Mouse (Mus musculus): ENCODE results near the gene Rc3h1. TPM values are rescaled to one million over a fixed set of nuclear protein-coding genes. Genes with fewer than 3 reads are reported as not detected.
"Not testable (repeated sequence)": the region's sequence is repeated elsewhere in the genome, so short reads cannot be mapped to it uniquely, and the experiment has no call there.

Rc3h1 gene
- total and polyA plus RNA-seq, 2 experiments from 2014 or later: 5.9 to 19.0 TPM

DNA sequence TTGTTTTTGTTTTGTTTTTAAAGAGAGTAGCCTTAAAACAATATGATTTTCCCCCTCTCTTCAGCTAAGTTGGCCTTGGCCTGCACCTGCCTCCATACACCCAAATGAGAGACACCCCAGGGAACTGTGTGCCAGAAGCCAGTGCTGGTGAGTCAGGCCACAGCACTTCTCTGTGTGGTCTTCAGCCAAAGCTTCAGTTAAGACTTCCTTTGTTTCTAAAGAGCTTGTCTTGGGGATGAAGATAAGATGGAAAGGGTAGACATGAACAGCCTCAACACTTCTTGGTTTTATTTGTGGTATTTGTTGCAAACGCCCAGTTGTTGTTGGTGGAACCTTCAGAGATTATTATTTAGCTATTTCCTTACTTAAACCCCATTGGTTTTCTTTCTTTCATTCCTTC lies 31.5 kb upstream of the Rc3h1 start:
- Histone ChIP-seq H3K4me2 (ENCODE audit: low read depth, low read length, poor library complexity, severe bottlenecking) (no peak overlapping the region), H3K9me3 (ENCODE audit: low read length) (no peaks in the 10 kb centered on the region), H3K9ac (replicated peaks; ENCODE audit: low read length, poor library complexity, severe bottlenecking) (no peak overlapping the region), H3K27me3 (ENCODE audit: insufficient read depth, low read length) (no peaks in the 10 kb centered on the region), H3K27ac (ENCODE audit: low read depth, low read length) (no peak overlapping the region), H3K4me1 (ENCODE audit: insufficient read depth, low read length) (no peaks in the 10 kb centered on the region), H3K36me3 (ENCODE audit: insufficient read depth, low read length) (no peaks in the 10 kb centered on the region), H3K4me3 (ENCODE audit: low read depth, low read length) (no peak overlapping the region)
- TF ChIP-seq CTCF (IDR thresholded peaks at IDR 0.05): no peak
- 79% methylated on average over 1 of the region's 1 CpGs for WGBS
- DNase-seq (ENCODE audit: low spot score) (no peak), ATAC-seq (ENCODE audit: low FRiP score) (no peak)

DNA sequence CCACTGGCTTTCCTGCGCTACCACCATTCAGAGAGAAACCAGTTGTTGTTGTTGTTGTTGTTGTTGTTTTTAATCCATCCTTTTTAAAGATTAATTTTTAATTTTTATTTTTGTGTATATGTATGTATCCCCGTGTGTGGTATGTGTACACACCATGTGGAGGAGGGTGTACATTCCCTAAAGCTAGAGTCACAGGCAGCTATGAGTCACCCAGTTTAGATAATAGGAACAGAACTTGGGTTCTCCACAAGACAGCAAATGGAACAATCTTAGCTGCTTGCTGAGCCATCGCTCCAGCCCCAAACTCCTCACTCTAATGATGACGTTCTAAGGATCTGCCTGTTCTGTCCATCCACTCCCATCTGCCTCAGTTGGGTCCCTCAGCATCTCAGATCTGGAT lies 29.2 kb upstream of the Rc3h1 start:
- 91% methylated on average over 4 of the region's 4 CpGs for WGBS
- Histone ChIP-seq H3K4me1 (ENCODE audit: insufficient read depth, low read length) (no peaks in the 10 kb centered on the region), H3K36me3 (ENCODE audit: insufficient read depth, low read length) (no peaks in the 10 kb centered on the region), H3K27me3 (ENCODE audit: insufficient read depth, low read length) (no peaks in the 10 kb centered on the region), H3K27ac (ENCODE audit: low read depth, low read length) (no peak overlapping the region), H3K9me3 (ENCODE audit: low read length) (no peaks in the 10 kb centered on the region), H3K4me3 (ENCODE audit: low read depth, low read length) (no peak overlapping the region), H3K9ac (replicated peaks; ENCODE audit: low read length, poor library complexity, severe bottlenecking) (no peak overlapping the region), H3K4me2 (ENCODE audit: low read depth, low read length, poor library complexity, severe bottlenecking) (no peak overlapping the region)
- DNase-seq (ENCODE audit: low spot score) (no peak), ATAC-seq (ENCODE audit: low FRiP score) (no peak)
- TF ChIP-seq CTCF (IDR thresholded peaks at IDR 0.05): no peak

DNA sequence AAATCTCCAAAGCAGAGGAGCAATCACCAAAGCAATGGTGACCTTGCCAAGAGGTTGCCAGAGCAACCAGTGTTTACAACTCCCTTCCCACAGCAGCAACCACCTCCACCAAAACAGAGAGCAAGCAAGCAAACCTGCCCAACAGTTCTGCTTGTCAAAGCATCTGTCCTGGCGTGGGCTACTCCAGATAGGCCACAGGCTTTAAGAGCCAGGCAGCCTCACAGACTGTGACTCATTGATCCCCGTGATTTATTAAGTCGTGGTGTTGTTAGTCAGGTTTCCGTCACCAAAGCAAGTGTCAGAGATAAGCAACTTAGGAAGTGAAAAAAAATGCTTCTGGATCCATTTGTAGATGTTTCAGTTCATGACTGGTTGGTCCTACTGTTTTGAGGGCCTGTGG lies 27.7 kb upstream of the Rc3h1 start:
- ATAC-seq (ENCODE audit: low FRiP score): no peak

GRCm38 (mm10) chr1:160881378-160881777 lies 24.8 kb upstream of the Rc3h1 start:
- DNase-seq (ENCODE audit: low spot score): not testable (repeated sequence)

More for the DNA sequence above, 27.7 kb upstream of the Rc3h1 start:
- Histone ChIP-seq H3K36me3 (ENCODE audit: insufficient read depth, low read length) (no peaks in the 10 kb centered on the region), H3K27me3 (ENCODE audit: insufficient read depth, low read length) (no peaks in the 10 kb centered on the region), H3K4me3 (ENCODE audit: low read depth, low read length) (no peak overlapping the region), H3K9ac (replicated peaks; ENCODE audit: low read length, poor library complexity, severe bottlenecking) (no peak overlapping the region), H3K9me3 (ENCODE audit: low read length) (no peaks in the 10 kb centered on the region), H3K4me1 (ENCODE audit: insufficient read depth, low read length) (no peaks in the 10 kb centered on the region), H3K4me2 (ENCODE audit: low read depth, low read length, poor library complexity, severe bottlenecking) (no peak overlapping the region), H3K27ac (ENCODE audit: low read depth, low read length) (no peak overlapping the region)
- WGBS: 80% methylated on average over 4 of the region's 4 CpGs
- TF ChIP-seq CTCF (IDR thresholded peaks at IDR 0.05): no peak
- DNase-seq (ENCODE audit: low spot score): no peak

DNA sequence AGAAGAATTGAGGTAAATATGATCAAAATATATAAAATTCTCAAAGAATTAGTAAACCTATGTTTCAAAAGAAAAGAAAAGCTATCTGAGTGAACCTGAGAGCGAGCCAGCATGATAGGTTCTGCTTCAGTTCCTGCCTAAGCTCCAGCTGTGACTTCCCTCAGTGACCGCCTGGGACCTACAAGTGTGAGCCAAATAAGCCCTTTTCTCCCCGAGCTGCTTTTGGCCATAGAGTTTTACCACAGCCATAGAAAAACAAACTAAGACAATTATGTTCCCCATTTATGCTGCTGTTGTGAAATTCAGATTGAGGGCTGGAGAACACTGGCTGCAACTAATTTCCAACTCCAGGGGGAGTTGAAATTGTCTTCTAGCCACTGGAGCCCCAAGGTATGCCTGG lies 24.2 kb upstream of the Rc3h1 start:
- no peak overlapping the region for H3K9ac ChIP-seq (replicated peaks; ENCODE audit: low read length, poor library complexity, severe bottlenecking)
- H3K4me1 ChIP-seq (ENCODE audit: insufficient read depth, low read length): no peaks in the 10 kb centered on the region
- WGBS: 49% methylated on average over 3 of the region's 3 CpGs
- H3K9me3 ChIP-seq (ENCODE audit: low read length): no peaks in the 10 kb centered on the region
- no peak overlapping the region for H3K4me3 ChIP-seq (ENCODE audit: low read depth, low read length)
- no peaks in the 10 kb centered on the region for H3K27me3 ChIP-seq (ENCODE audit: insufficient read depth, low read length)
- DNase-seq (ENCODE audit: low spot score): no peak
- H3K27ac ChIP-seq (ENCODE audit: low read depth, low read length): no peak overlapping the region
- no peak for TF ChIP-seq CTCF (IDR thresholded peaks at IDR 0.05)
- ATAC-seq (ENCODE audit: low FRiP score): no peak
- no peaks in the 10 kb centered on the region for H3K36me3 ChIP-seq (ENCODE audit: insufficient read depth, low read length)
- no peak overlapping the region for H3K4me2 ChIP-seq (ENCODE audit: low read depth, low read length, poor library complexity, severe bottlenecking)

More at GRCm38 (mm10) chr1:160881378-160881777, 24.8 kb upstream of the Rc3h1 start:
- not testable (repeated sequence) for H3K9me3 ChIP-seq (ENCODE audit: low read length); H3K27me3 ChIP-seq (ENCODE audit: insufficient read depth, low read length); H3K27ac ChIP-seq (ENCODE audit: low read depth, low read length); H3K36me3 ChIP-seq (ENCODE audit: insufficient read depth, low read length); H3K4me3 ChIP-seq (ENCODE audit: low read depth, low read length); H3K9ac ChIP-seq (replicated peaks; ENCODE audit: low read length, poor library complexity, severe bottlenecking); H3K4me2 ChIP-seq (ENCODE audit: low read depth, low read length, poor library complexity, severe bottlenecking); H3K4me1 ChIP-seq (ENCODE audit: insufficient read depth, low read length)
- 0 out of 2 replicates have a peak, but pooled peaks have one; percentile 27 for ATAC-seq (ENCODE audit: low FRiP score)
- 35% methylated on average over 1 of the region's 1 CpGs for WGBS

- H3K36me3 ChIP-seq (ENCODE audit: insufficient read depth, low read length): no peaks in the 10 kb centered on the region
- no peak for TF ChIP-seq CTCF (IDR thresholded peaks at IDR 0.05)
- no peak overlapping the region for H3K4me3 ChIP-seq (ENCODE audit: low read depth, low read length)
- no peaks in the 10 kb centered on the region for H3K4me1 ChIP-seq (ENCODE audit: insufficient read depth, low read length)
- 76% methylated on average over 3 of the region's 3 CpGs for WGBS
- H3K9me3 ChIP-seq (ENCODE audit: low read length): no peaks in the 10 kb centered on the region
- H3K9ac ChIP-seq (replicated peaks; ENCODE audit: low read length, poor library complexity, severe bottlenecking): no peak overlapping the region
- DNase-seq (ENCODE audit: low spot score) (no peak), ATAC-seq (ENCODE audit: low FRiP score) (no peak)
- H3K27me3 ChIP-seq (ENCODE audit: insufficient read depth, low read length): no peaks in the 10 kb centered on the region
- H3K4me2 ChIP-seq (ENCODE audit: low read depth, low read length, poor library complexity, severe bottlenecking): no peak overlapping the region
- no peak overlapping the region for H3K27ac ChIP-seq (ENCODE audit: low read depth, low read length)
Observed at GRCm38 (mm10) chr1:160884273-160884672, 21.9 kb upstream of the Rc3h1 start.

All from midbrain, postnatal 0 days (tissue).